Mouse (Mus musculus) heart, postnatal 0 days (tissue): ENCODE measurements around the gene Gm4969.

ENCODE experiments used
- CTCF ChIP-seq: IDR thresholded peaks from 2 replicates; pipeline ENCODE4 v1.5.1; 2016; ENCODE audit warnings: antibody characterized with exemption, control low read depth, low read depth
- EP300 ChIP-seq: IDR thresholded peaks from 2 replicates; pipeline ENCODE4 v1.6.1; 2016; ENCODE audit warnings: antibody characterized with exemption, low read depth

- TF ChIP-seq CTCF (no peak), EP300 (no peak)
Measured at GRCm38 (mm10) chr7:19067063-19067462, 51.1 kb downstream of the Gm4969 start.
